Mouse (Mus musculus) lung, adult 18-20 months (tissue): ENCODE measurements at regions not wholly inside any gene's neighbourhood (a gene's known extent, or its start where the extent isn't known, plus 50 kb on each side); places are given as distances from the start of the nearest gene placed in this dataset.

ENCODE experiments used
- DNase-seq, 2 experiments: peaks; one replicate each; pipeline ENCODE4 v3.0.0; 2022; ENCODE audit warnings: mixed read lengths in 2 of 2

DNA sequence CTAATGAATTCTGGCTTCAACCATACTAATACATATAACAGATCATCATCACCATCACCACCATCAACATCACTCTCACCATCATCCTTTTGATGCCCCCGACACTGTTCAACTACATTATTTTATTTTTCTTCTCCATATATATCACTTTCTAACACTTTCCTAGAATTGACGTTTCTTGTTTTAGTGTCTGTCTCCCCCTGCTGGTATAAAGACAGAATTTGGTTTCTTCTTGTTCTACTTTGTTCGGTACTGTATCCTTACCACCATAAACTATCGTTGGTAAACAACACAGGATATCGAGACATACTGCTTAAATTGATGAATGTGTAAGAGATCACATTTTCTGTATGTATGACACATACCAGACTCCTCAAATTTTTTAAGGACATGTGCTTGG is 92.5 kb upstream of the Tab3 start:
- no peak for DNase-seq

DNA sequence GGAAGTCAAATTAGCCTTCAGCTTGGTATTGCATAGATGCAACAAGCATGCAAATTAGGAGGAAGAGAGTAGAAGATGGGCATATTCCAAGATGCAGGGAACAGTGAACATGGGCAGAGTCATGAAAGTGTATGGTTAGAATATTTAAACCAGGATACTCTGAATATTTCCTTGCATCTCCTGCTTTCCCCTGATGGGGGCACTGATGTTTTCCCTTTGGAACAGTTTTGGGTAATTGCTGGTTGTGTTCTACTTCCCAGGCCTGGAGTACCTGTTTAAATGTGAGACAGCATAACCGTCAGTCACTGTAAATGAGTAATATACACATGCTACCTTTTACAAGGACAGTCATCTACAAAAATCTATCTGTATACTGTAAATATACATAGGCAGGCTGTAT is 76.9 kb upstream of the Tab3 start:
- peak in 1 of 2 experiments; percentile 5 for DNase-seq
